Mouse (Mus musculus): ENCODE data around the gene Zfp90. TPM values are rescaled to one million over a fixed set of nuclear protein-coding genes. Genes with fewer than 3 reads are reported as not detected.

Gene Zfp90
- polyA plus RNA-seq, 1 experiment from 2014 or later, result 2.9 TPM

GRCm38 (mm10) chr8:106440146-106440545 lies 25.0 kb downstream of the Zfp90 start:
- no peak overlapping the region for H3K4me3 ChIP-seq (ENCODE audit: low read depth, low read length)
- H3K27me3 ChIP-seq (ENCODE audit: insufficient read depth, low read length), result no peaks in the 10 kb centered on the region
- H3K4me2 ChIP-seq (ENCODE audit: low read depth, low read length), result no peak overlapping the region
- H3K4me1 ChIP-seq (ENCODE audit: insufficient read depth), result no peaks in the 10 kb centered on the region
- no peak overlapping the region for H3K27ac ChIP-seq (ENCODE audit: low read depth)
- no peaks in the 10 kb centered on the region for H3K9me3 ChIP-seq (ENCODE audit: low read length)
- ATAC-seq (no peak), DNase-seq (no peak)
- no peaks in the 10 kb centered on the region for H3K36me3 ChIP-seq (replicated peaks; ENCODE audit: insufficient read depth, low read length)
- no peak overlapping the region for H3K9ac ChIP-seq (replicated peaks)
- no peak for TF ChIP-seq CTCF (IDR thresholded peaks at IDR 0.05; ENCODE audit: low read depth)
- TF ChIP-seq EP300 (IDR thresholded peaks at IDR 0.05; ENCODE audit: low read depth), result no peak
- WGBS (ENCODE audit: insufficient replicate concordance), result 58% methylated on average over 3 of the region's 3 CpGs

DNA sequence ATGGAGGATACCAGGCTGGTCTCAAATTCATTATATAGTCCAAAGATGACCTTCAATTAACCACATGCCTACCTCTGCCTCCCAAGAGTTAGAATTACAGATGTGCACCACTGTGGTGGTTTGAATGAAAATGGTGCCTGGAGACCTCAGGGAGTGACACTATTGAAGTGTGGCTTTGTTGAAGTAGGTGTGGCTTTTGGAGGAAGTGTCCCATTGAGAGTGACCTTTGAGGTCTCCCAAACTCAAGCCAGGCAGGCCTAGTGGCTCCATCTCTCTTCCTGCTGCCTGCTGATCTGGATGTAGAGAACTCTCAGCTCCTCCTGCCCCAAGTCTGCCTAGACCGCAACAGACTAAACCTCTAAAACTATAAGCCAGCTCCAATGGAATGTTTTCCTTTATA lies 27.6 kb downstream of the Zfp90 start:
- ATAC-seq (no peak), DNase-seq (no peak)
- Histone ChIP-seq H3K9me3 (ENCODE audit: low read length) (no peaks in the 10 kb centered on the region), H3K4me1 (ENCODE audit: insufficient read depth) (no peaks in the 10 kb centered on the region), H3K36me3 (replicated peaks; ENCODE audit: insufficient read depth, low read length) (no peaks in the 10 kb centered on the region), H3K4me2 (ENCODE audit: low read depth, low read length) (no peak overlapping the region), H3K27ac (ENCODE audit: low read depth) (no peak overlapping the region), H3K9ac (replicated peaks) (no peak overlapping the region), H3K4me3 (ENCODE audit: low read depth, low read length) (no peak overlapping the region), H3K27me3 (ENCODE audit: insufficient read depth, low read length) (no peaks in the 10 kb centered on the region)
- TF ChIP-seq EP300 (IDR thresholded peaks at IDR 0.05; ENCODE audit: low read depth), result no peak
- TF ChIP-seq CTCF (IDR thresholded peaks at IDR 0.05; ENCODE audit: low read depth), result no peak
- WGBS (ENCODE audit: insufficient replicate concordance), result 77% methylated on average over 1 of the region's 1 CpGs

GRCm38 (mm10) chr8:106451301-106452085 lies 36.4 kb downstream of the Zfp90 start:
- ATAC-seq (no peak), DNase-seq (no peak)
- Histone ChIP-seq H3K27ac (ENCODE audit: low read depth) (no peak overlapping the region), H3K9me3 (ENCODE audit: low read length) (no peaks in the 10 kb centered on the region), H3K4me2 (ENCODE audit: low read depth, low read length) (no peak overlapping the region), H3K9ac (replicated peaks) (no peak overlapping the region), H3K4me1 (ENCODE audit: insufficient read depth) (no peaks in the 10 kb centered on the region), H3K36me3 (replicated peaks; ENCODE audit: insufficient read depth, low read length) (no peaks in the 10 kb centered on the region), H3K27me3 (ENCODE audit: insufficient read depth, low read length) (no peaks in the 10 kb centered on the region), H3K4me3 (ENCODE audit: low read depth, low read length) (no peak overlapping the region)
- TF ChIP-seq CTCF (IDR thresholded peaks at IDR 0.05; ENCODE audit: low read depth), result no peak
- TF ChIP-seq EP300 (IDR thresholded peaks at IDR 0.05; ENCODE audit: low read depth), result no peak
- 72% methylated on average over 6 of the region's 6 CpGs for WGBS (ENCODE audit: insufficient replicate concordance)

GRCm38 (mm10) chr8:106452701-106453481 lies 37.8 kb downstream of the Zfp90 start:
- Histone ChIP-seq H3K4me2 (ENCODE audit: low read depth, low read length) (no peak overlapping the region), H3K36me3 (replicated peaks; ENCODE audit: insufficient read depth, low read length) (no peaks in the 10 kb centered on the region), H3K27me3 (ENCODE audit: insufficient read depth, low read length) (no peaks in the 10 kb centered on the region), H3K9me3 (ENCODE audit: low read length) (no peaks in the 10 kb centered on the region), H3K4me3 (ENCODE audit: low read depth, low read length) (no peak overlapping the region), H3K9ac (replicated peaks) (no peak overlapping the region), H3K27ac (ENCODE audit: low read depth) (no peak overlapping the region), H3K4me1 (ENCODE audit: insufficient read depth) (no peaks in the 10 kb centered on the region)
- ATAC-seq (no peak), DNase-seq (no peak)
- 64% methylated on average over 12 of the region's 12 CpGs for whole genome bisulfite sequencing (ENCODE audit: insufficient replicate concordance)
- no peak for TF ChIP-seq CTCF (IDR thresholded peaks at IDR 0.05; ENCODE audit: low read depth)
- no peak for TF ChIP-seq EP300 (IDR thresholded peaks at IDR 0.05; ENCODE audit: low read depth)

DNA sequence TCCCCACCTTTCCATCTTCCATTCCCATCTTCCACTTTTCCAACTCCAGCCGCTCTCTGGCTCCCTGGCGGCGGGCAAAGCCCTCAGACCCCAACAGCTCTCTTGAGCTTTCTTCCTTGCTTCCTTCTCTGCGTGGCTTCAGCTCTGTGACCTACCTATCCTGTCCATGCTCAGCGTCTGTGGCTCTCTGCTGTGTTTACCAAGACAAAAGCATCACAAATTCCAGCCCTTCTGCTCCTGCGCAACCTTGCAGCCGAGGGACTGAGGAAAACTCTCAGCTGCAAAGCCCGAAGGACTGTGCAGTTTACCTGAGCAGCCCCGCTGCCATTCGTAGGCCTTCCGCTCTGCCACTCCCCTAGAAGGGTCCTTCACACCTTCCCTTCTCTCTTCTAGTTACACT lies 38.9 kb downstream of the Zfp90 start:
- no peaks in the 10 kb centered on the region for H3K36me3 ChIP-seq (replicated peaks; ENCODE audit: insufficient read depth, low read length)
- no peak overlapping the region for H3K9ac ChIP-seq (replicated peaks)
- H3K9me3 ChIP-seq (ENCODE audit: low read length), result no peaks in the 10 kb centered on the region
- no peaks in the 10 kb centered on the region for H3K27me3 ChIP-seq (ENCODE audit: insufficient read depth, low read length)
- ATAC-seq (no peak), DNase-seq (no peak)
- TF ChIP-seq EP300 (IDR thresholded peaks at IDR 0.05; ENCODE audit: low read depth), result no peak
- no peak for TF ChIP-seq CTCF (IDR thresholded peaks at IDR 0.05; ENCODE audit: low read depth)
- H3K27ac ChIP-seq (ENCODE audit: low read depth), result no peak overlapping the region
- H3K4me1 ChIP-seq (ENCODE audit: insufficient read depth), result no peaks in the 10 kb centered on the region
- 56% methylated on average over 11 of the region's 11 CpGs for WGBS (ENCODE audit: insufficient replicate concordance)
- no peak overlapping the region for H3K4me3 ChIP-seq (ENCODE audit: low read depth, low read length)
- H3K4me2 ChIP-seq (ENCODE audit: low read depth, low read length), result no peak overlapping the region

GRCm38 (mm10) chr8:106462131-106462530 lies 47.0 kb downstream of the Zfp90 start:
- no peaks in the 10 kb centered on the region for H3K4me1 ChIP-seq (ENCODE audit: insufficient read depth)
- DNase-seq (no peak), ATAC-seq (no peak)
- 64% methylated on average over 5 of the region's 5 CpGs for WGBS (ENCODE audit: insufficient replicate concordance)
- H3K27me3 ChIP-seq (ENCODE audit: insufficient read depth, low read length), result no peaks in the 10 kb centered on the region
- H3K27ac ChIP-seq (ENCODE audit: low read depth), result no peak overlapping the region
- TF ChIP-seq CTCF (IDR thresholded peaks at IDR 0.05; ENCODE audit: low read depth), result no peak
- TF ChIP-seq EP300 (IDR thresholded peaks at IDR 0.05; ENCODE audit: low read depth), result no peak
- H3K36me3 ChIP-seq (replicated peaks; ENCODE audit: insufficient read depth, low read length), result no peaks in the 10 kb centered on the region
- H3K4me2 ChIP-seq (ENCODE audit: low read depth, low read length), result no peak overlapping the region
- no peak overlapping the region for H3K4me3 ChIP-seq (ENCODE audit: low read depth, low read length)
- no peaks in the 10 kb centered on the region for H3K9me3 ChIP-seq (ENCODE audit: low read length)
- no peak overlapping the region for H3K9ac ChIP-seq (replicated peaks)

All from liver, postnatal 0 days (tissue).